Mouse (Mus musculus): ENCODE results near the gene Doc2b. TPM values are rescaled to one million over a fixed set of nuclear protein-coding genes. Genes with fewer than 3 reads are reported as not detected.
"Not testable (repeated sequence)": the region's sequence is repeated elsewhere in the genome, so short reads cannot be mapped to it uniquely, and the experiment has no call there.

Doc2b gene
- polyA plus RNA-seq, 1 experiment from 2014 or later: 0.06 TPM

DNA sequence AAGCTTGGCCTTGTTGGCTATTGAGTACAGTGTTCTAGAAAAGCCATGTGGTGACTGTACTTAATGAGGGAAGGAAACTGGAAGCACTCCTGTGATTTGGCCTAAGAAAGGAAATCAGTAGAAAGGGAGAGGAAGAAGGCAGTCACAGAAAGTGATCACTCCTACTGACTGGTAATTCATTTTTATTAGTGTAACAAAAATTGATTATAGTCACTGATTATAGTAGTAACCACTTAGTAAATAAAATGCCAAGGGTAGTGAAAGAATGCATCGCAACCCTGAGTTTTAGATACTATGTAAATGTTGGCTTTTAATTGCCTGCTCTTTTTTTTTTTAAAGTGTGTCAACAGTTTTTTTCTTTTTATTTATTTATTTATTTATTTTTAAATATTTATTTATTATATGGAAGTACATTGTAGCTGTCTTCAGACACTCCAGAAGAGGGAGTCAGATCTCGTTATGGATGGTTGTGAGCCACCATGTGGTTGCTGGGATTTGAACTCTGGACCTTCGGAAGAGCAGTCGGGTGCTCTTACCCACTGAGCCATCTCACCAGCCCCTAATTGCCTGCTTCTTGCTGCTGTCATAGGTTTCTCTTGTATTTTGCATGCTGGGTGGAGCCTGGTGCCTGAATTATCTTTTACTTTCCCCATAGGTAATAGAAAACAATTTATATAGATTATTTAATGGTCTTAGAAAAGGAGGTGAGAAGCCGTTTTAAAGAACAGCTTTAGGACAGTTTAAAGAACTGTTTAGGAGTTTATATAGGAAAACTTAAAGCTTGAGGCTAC lies 60.2 kb downstream of the Doc2b start:
- TF ChIP-seq CTCF (IDR thresholded peaks at IDR 0.05) (no peak), EP300 (IDR thresholded peaks at IDR 0.05) (no peak)
- peaks cover 21% of the 10 kb centered on the region; the same call in 1 of the 2 replicates for H3K4me1 ChIP-seq (ENCODE audit: insufficient read depth, low read depth, low read length)
- no peaks in the 10 kb centered on the region for H3K27me3 ChIP-seq (replicated peaks; ENCODE audit: insufficient read depth, low read length)
- peak overlapping the region; percentile 77; the same call in 1 of the 2 replicates for H3K4me2 ChIP-seq (replicated peaks; ENCODE audit: low read depth, low read length)
- no peak for DNase-seq (ENCODE audit: low spot score)
- no peak for ATAC-seq
- WGBS: 62% methylated on average over 5 of the region's 5 CpGs
- 0 out of 2 replicates have a peak overlapping the region, but pooled peaks have one; percentile 32 for H3K27ac ChIP-seq (ENCODE audit: low read length)
- H3K36me3 ChIP-seq (ENCODE audit: insufficient read depth, low read length): no peaks in the 10 kb centered on the region
- no peak overlapping the region for H3K9ac ChIP-seq (replicated peaks; ENCODE audit: low read depth)
- H3K4me3 ChIP-seq (ENCODE audit: low read depth, low read length): no peak overlapping the region
- H3K9me3 ChIP-seq (ENCODE audit: low read length): no peaks in the 10 kb centered on the region

DNA sequence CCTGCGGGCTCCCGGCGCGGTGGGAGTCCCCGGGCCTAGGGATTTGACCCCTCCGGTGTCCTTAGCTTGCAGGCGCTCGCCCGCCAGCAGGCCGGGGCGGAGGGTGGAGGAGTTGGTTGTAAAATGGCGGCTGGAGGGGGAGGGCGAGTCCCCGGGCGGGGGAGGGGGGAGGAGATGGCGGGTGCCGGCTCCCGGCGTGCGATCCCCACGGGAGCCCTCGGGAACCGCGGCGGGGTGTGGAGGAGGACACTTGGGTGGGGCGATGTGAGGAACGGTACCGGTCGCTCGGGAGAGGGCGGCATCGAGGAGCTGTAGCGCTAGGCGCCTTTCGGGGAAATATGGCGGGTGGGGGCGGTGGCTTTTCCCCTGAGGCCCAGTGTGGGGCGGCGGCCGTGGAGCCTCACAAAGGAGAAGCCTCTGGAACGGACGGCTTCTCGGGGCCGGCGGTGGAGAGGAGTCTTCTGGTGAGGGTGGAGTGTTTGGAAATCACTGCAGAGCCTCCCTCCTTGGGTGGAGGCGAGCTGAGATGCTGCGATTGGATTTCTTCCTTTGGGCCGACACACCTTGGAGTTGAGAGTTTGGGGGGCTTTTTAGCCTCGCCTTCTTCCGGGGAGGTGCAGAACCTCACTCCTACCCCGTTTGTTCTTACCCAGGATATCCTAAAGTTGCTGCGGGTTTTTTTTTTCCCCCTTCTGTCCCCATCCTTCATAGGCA lies 62.5 kb downstream of the Doc2b start:
- TF ChIP-seq CTCF (IDR thresholded peaks at IDR 0.05): peak; percentile 29; the same call in 1 of the 2 replicates
- no peak for TF ChIP-seq EP300 (IDR thresholded peaks at IDR 0.05)
- no peaks in the 10 kb centered on the region for H3K9me3 ChIP-seq (ENCODE audit: low read length)
- H3K4me3 ChIP-seq (ENCODE audit: low read depth, low read length): peak overlapping the region; percentile 77
- peaks cover 16% of the 10 kb centered on the region; the same call in 1 of the 2 replicates for H3K4me1 ChIP-seq (ENCODE audit: insufficient read depth, low read depth, low read length)
- peak; percentile 64 for ATAC-seq
- peak overlapping the region; percentile 84 for H3K9ac ChIP-seq (replicated peaks; ENCODE audit: low read depth)
- DNase-seq (ENCODE audit: low spot score): peak; percentile 71
- no peaks in the 10 kb centered on the region for H3K27me3 ChIP-seq (replicated peaks; ENCODE audit: insufficient read depth, low read length)
- peak overlapping the region; percentile 77 for H3K4me2 ChIP-seq (replicated peaks; ENCODE audit: low read depth, low read length)
- no peaks in the 10 kb centered on the region for H3K36me3 ChIP-seq (ENCODE audit: insufficient read depth, low read length)
- WGBS: under 1% methylated on average over 28 of the region's 52 CpGs
- peak overlapping the region; percentile 86 for H3K27ac ChIP-seq (ENCODE audit: low read length)

DNA sequence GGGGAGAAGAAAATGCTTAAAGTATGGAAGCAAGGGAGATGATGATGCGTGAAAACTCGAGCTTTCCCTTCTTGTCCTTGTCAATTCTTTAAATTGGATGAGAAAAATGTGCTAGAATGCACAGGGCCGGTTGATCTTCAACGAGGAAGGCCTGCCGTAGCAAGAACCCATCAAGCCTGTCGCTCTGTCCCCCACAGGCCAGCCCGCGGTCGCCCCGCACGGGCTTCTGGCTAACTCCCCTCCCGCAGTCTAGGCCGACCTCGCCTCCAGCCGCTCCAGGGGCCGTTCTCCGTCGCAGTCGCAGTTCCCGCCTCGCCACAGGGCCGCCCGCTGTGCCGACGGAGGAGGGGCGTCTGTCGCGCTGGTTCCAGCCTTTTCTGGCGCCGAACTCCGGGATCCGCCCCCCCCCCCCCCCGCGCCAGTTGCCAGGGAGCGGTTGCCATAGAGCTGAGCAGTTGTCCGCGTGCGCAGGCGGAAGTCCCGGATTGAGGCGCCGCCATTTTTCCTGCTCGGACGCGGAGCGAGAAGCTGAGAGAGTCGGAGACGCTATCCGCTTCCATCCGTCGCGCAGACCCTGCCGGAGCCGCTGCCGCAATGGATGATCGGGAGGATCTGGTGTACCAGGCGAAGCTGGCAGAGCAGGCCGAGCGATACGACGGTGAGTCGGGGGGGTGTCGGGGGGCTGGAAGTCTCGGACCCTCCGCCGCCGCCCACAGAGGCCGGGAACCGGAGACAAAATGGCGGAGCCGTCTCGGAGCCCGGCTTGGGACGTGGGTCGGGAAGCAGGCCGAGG lies 63.2 kb downstream of the Doc2b start, which contains the start of gene Ywhae:
Ywhae (plus strand) TSS at position 436 of the 793 bp plus-strand sequence.
- H3K9me3 ChIP-seq (ENCODE audit: low read length): no peaks in the 10 kb centered on the region
- peak within 1 kb of the TSS; percentile 84 for H3K9ac ChIP-seq (replicated peaks; ENCODE audit: low read depth)
- TF ChIP-seq CTCF (IDR thresholded peaks at IDR 0.05) (0 out of 2 replicates have a peak, but pooled peaks have one; percentile 11), EP300 (IDR thresholded peaks at IDR 0.05) (peak; percentile 47; the same call in 1 of the 2 replicates)
- H3K4me3 ChIP-seq (ENCODE audit: low read depth, low read length): peak within 1 kb of the TSS; percentile 77
- peak within 1 kb of the TSS; percentile 86 for H3K27ac ChIP-seq (ENCODE audit: low read length)
- under 1% methylated on average over 63 of the region's 76 CpGs for WGBS
- peak; percentile 97 for DNase-seq (ENCODE audit: low spot score)
- no peaks in the 10 kb centered on the region for H3K27me3 ChIP-seq (replicated peaks; ENCODE audit: insufficient read depth, low read length)
- ATAC-seq: peak; percentile 96
- H3K4me2 ChIP-seq (replicated peaks; ENCODE audit: low read depth, low read length): peak within 1 kb of the TSS; percentile 77
- peaks cover 12% of the 10 kb centered on the region; the same call in 1 of the 2 replicates for H3K4me1 ChIP-seq (ENCODE audit: insufficient read depth, low read depth, low read length)
- H3K36me3 ChIP-seq (ENCODE audit: insufficient read depth, low read length): no peaks in the 10 kb centered on the region

DNA sequence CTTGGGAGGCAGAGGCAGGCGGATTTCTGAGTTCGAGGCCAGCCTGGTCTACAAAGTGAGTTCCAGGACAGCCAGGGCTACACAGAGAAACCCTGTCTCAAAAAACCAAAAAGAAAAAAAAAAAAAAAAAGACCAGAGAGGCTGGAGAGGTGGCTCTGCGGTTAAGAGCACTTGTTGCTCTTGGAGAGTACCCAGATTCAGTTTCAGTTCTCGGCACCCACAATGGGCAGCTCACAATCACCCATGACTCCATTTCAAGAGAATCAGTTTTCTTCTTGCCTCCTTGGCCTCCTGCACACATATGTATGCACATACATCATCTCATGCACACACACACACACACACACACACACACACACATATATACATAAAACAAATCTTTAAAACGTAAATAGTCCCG lies 68.2 kb downstream of the Doc2b start:
- H3K36me3 ChIP-seq (ENCODE audit: insufficient read depth, low read length); H3K27ac ChIP-seq (ENCODE audit: low read length); ATAC-seq; H3K9ac ChIP-seq (replicated peaks; ENCODE audit: low read depth); H3K4me1 ChIP-seq (ENCODE audit: insufficient read depth, low read depth, low read length); H3K4me3 ChIP-seq (ENCODE audit: low read depth, low read length); H3K4me2 ChIP-seq (replicated peaks; ENCODE audit: low read depth, low read length); H3K27me3 ChIP-seq (replicated peaks; ENCODE audit: insufficient read depth, low read length); H3K9me3 ChIP-seq (ENCODE audit: low read length): not testable (repeated sequence)
- 67% methylated on average over 6 of the region's 6 CpGs for WGBS
- peak; percentile 19 for DNase-seq (ENCODE audit: low spot score)

DNA sequence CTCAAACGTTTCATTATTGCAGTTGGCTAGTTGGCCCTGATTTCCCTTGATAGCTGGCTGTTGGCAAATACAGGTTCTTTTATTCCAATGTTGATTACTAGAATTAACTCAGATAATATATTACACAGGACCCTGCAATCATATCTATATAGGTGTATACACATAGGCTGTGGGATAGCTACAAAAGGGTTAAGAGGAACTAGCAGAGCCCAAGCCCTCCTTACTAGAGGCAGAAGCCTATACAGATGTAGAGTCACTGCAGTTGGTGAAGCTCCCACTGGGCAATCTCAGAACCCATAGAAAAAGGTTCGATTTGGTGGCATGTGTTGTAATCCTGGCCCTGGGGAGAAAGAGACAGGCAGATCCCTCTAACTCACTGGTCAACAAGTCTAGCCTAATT lies 68.7 kb downstream of the Doc2b start:
- 58% methylated on average over 2 of the region's 2 CpGs for WGBS
- Histone ChIP-seq H3K27me3 (replicated peaks; ENCODE audit: insufficient read depth, low read length) (no peaks in the 10 kb centered on the region), H3K36me3 (ENCODE audit: insufficient read depth, low read length) (no peaks in the 10 kb centered on the region), H3K9ac (replicated peaks; ENCODE audit: low read depth) (no peak overlapping the region), H3K4me2 (replicated peaks; ENCODE audit: low read depth, low read length) (no peak overlapping the region), H3K4me1 (ENCODE audit: insufficient read depth, low read depth, low read length) (no peaks in the 10 kb centered on the region), H3K4me3 (ENCODE audit: low read depth, low read length) (no peak overlapping the region), H3K9me3 (ENCODE audit: low read length) (no peaks in the 10 kb centered on the region), H3K27ac (ENCODE audit: low read length) (no peak overlapping the region)
- no peak for DNase-seq (ENCODE audit: low spot score)
- TF ChIP-seq EP300 (IDR thresholded peaks at IDR 0.05) (no peak), CTCF (IDR thresholded peaks at IDR 0.05) (no peak)
- no peak for ATAC-seq

DNA sequence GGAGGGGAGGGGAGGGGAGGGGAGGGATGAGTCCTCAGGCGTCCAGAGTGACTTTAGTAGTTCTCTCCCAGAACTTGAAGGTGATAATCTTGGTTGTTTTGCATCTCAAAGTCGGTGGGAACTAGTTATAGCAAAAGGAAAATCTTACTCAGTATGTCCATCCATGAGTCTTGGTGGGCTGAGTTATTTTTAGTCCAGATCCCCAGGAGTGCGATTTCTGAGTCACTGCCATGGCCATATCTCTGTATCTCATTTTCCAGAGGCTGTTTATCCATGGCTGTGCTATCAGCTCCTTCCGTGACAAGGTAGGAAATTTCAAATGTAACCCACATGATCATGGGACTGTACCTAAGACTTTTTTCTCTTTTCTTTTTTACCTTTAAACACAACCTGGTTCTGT lies 73.5 kb downstream of the Doc2b start:
- Histone ChIP-seq H3K4me3 (ENCODE audit: low read depth, low read length) (no peak overlapping the region), H3K4me2 (replicated peaks; ENCODE audit: low read depth, low read length) (no peak overlapping the region), H3K27me3 (replicated peaks; ENCODE audit: insufficient read depth, low read length) (no peaks in the 10 kb centered on the region), H3K4me1 (ENCODE audit: insufficient read depth, low read depth, low read length) (no peaks in the 10 kb centered on the region), H3K9me3 (ENCODE audit: low read length) (no peaks in the 10 kb centered on the region), H3K27ac (ENCODE audit: low read length) (no peak overlapping the region), H3K36me3 (ENCODE audit: insufficient read depth, low read length) (no peaks in the 10 kb centered on the region), H3K9ac (replicated peaks; ENCODE audit: low read depth) (no peak overlapping the region)
- ATAC-seq (no peak), DNase-seq (ENCODE audit: low spot score) (no peak)
- TF ChIP-seq EP300 (IDR thresholded peaks at IDR 0.05): no peak
- no peak for TF ChIP-seq CTCF (IDR thresholded peaks at IDR 0.05)
- WGBS: 47% methylated on average over 4 of the region's 4 CpGs

Other genes with a start within 250 kb of the Doc2b start
- 71.1 and 74.4 TPM in 2 replicates for gene Pitpna, start 208.0 kb downstream of the Doc2b start, polyA plus RNA-seq (2015; fragmentation: Nextera tagmentation; extraction: Ambion mirVana)
- gene Inpp5k, start 165.1 kb downstream of the Doc2b start, polyA plus RNA-seq (2015; fragmentation: Nextera tagmentation; extraction: Ambion mirVana): 60.2 and 71.4 TPM in 2 replicates
- gene Myo1c, start 145.5 kb downstream of the Doc2b start, polyA plus RNA-seq (2015; fragmentation: Nextera tagmentation; extraction: Ambion mirVana): 88.5 and 102 TPM in 2 replicates
- gene Crk, start 116.8 kb downstream of the Doc2b start, polyA plus RNA-seq (2015; fragmentation: Nextera tagmentation; extraction: Ambion mirVana): 83.8 and 90.3 TPM in 2 replicates
- 453 and 499 TPM in 2 replicates for gene Ywhae, start 63.2 kb downstream of the Doc2b start, polyA plus RNA-seq (2015; fragmentation: Nextera tagmentation; extraction: Ambion mirVana)
- gene Rph3al, start 142.4 kb upstream of the Doc2b start, polyA plus RNA-seq (2015; fragmentation: Nextera tagmentation; extraction: Ambion mirVana): 10.7 and 11.0 TPM in 2 replicates
- 15.5 and 20.2 TPM in 2 replicates for gene 1700016K19Rik, start 203.9 kb upstream of the Doc2b start, polyA plus RNA-seq (2015; fragmentation: Nextera tagmentation; extraction: Ambion mirVana)
- gene Rflnb, start 231.7 kb upstream of the Doc2b start, polyA plus RNA-seq (2015; fragmentation: Nextera tagmentation; extraction: Ambion mirVana): 54.3 and 54.4 TPM in 2 replicates

All from lung, postnatal 0 days (tissue).